Comparison of ENCODE assay signal across 8 mouse cellular contexts in genomic region chr10:97159831-97160575, GRCm38 (mm10).
DNase-seq lines count a peak whose midpoint lies in the region; ATAC-seq lines count a peak whose summit lies in the region.

No protein-coding gene starts in this region.

- H3K4me2 ChIP-seq in heart, embryonic 15.5 days: no peak overlapping the region
- no peak overlapping the region for H3K4me2 ChIP-seq in neural tube, embryonic 14.5 days (ENCODE audit: low read depth, low read length)

- no peak overlapping the region for H3K9ac ChIP-seq in heart, embryonic 15.5 days
- no peak overlapping the region for H3K9ac ChIP-seq in neural tube, embryonic 14.5 days (replicated peaks; ENCODE audit: low read depth, low read length)

- intact Hi-C loops in left cerebral cortex, postnatal 4 days (cut with DNase I): no loop called here

- WGBS in heart, embryonic 15.5 days: 53% methylated on average over 10 of the region's 10 CpGs
- 48% methylated on average over 10 of the region's 10 CpGs for WGBS in neural tube, embryonic 14.5 days

- peak overlapping the region; percentile 47; the same call in 1 of the 2 replicates for H3K27ac ChIP-seq in heart, embryonic 15.5 days
- H3K27ac ChIP-seq in neural tube, embryonic 14.5 days (ENCODE audit: low read depth, low read length): 0 out of 2 replicates have a peak overlapping the region, but pooled peaks have one; percentile 22

- no peaks in the 10 kb centered on the region for H3K36me3 ChIP-seq in heart, embryonic 15.5 days
- H3K36me3 ChIP-seq in neural tube, embryonic 14.5 days (ENCODE audit: control insufficient read depth, insufficient read depth, low read length): no peaks in the 10 kb centered on the region

- DNase-seq in kidney, adult 8-10 months: peak; percentile 11 to 16
- DNase-seq in kidney, postnatal 4 days: no peak
- DNase-seq in ES-CJ7 (ENCODE audit: low read depth, low spot score): peak; percentile 32
- peak; percentile 82 for DNase-seq in cerebellum, adult 9-11 months
- DNase-seq in left cerebral cortex, postnatal 4 days: peak; percentile 10
- DNase-seq in urinary bladder, adult 2 months (ENCODE audit: low spot score): no peak

- H3K4me1 ChIP-seq in heart, embryonic 15.5 days (replicated peaks): peaks cover 3% of the 10 kb centered on the region; the same call in 1 of the 2 replicates
- peaks cover 10% of the 10 kb centered on the region for H3K4me1 ChIP-seq in neural tube, embryonic 14.5 days (ENCODE audit: control insufficient read depth, insufficient read depth, low read length)

- H3K9me3 ChIP-seq in heart, embryonic 15.5 days (replicated peaks): no peaks in the 10 kb centered on the region
- H3K9me3 ChIP-seq in neural tube, embryonic 14.5 days (ENCODE audit: control insufficient read depth, low read length): no peaks in the 10 kb centered on the region

- no peak for ATAC-seq in heart, embryonic 15.5 days (replicated peaks; ENCODE audit: insufficient number of reproducible peaks, insufficient read depth, low FRiP score, low read depth)
- peak; percentile 82 for ATAC-seq in neural tube, embryonic 14.5 days (ENCODE audit: low read depth)

- H3K27me3 ChIP-seq in heart, embryonic 15.5 days: no peaks in the 10 kb centered on the region
- H3K27me3 ChIP-seq in neural tube, embryonic 14.5 days (ENCODE audit: control insufficient read depth, insufficient read depth, low read length): no peaks in the 10 kb centered on the region

- H3K4me3 ChIP-seq in heart, embryonic 15.5 days: no peak overlapping the region
- no peak overlapping the region for H3K4me3 ChIP-seq in neural tube, embryonic 14.5 days (ENCODE audit: low read depth, low read length)

Comparison
In these comparisons a context has a peak if more than half of its experiments do, and no peak if none do; other contexts are left out.
1. DNase-seq: peak in kidney, adult 8-10 months (2 of 2), ES-CJ7 (single experiment), cerebellum, adult 9-11 months (single experiment) and left cerebral cortex, postnatal 4 days (single experiment); none in kidney, postnatal 4 days (0 of 2) and urinary bladder, adult 2 months (single experiment).